Mouse (Mus musculus): ENCODE measurements around the gene Skp1a. TPM values are rescaled to one million over a fixed set of nuclear protein-coding genes. Genes with fewer than 3 reads are reported as not detected.

Skp1a gene
- total RNA-seq, 2 experiments from 2014 or later, result 133 to 145 TPM

GRCm38 (mm10) chr11:52253674-52254375, 22.0 kb downstream of the Skp1a start:
- peak; percentile 70 for ATAC-seq (ENCODE audit: poor library complexity, severe bottlenecking)

- ATAC-seq (ENCODE audit: poor library complexity, severe bottlenecking), result no peak
Measured at GRCm38 (mm10) chr11:52255077-52255476, 23.3 kb downstream of the Skp1a start.

DNA sequence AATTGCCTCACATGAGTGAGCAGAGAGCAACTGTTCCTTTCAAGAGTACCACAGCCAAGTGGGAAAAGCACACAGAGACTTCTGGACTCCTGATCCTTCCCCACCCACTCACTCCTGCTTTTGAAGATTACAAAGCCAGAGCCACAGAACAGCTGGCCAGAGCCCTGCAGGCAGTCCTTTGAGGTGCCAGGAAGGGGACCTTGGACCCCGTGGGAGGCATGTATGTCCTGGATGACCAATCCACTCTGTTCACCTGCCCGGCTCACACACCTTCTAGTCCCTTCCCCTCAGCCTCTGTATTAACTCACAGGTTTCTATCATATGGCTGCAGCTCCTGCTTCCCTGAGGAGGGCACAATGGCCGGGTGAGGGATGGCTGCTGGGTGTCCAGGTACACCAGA, 25.6 kb downstream of the Skp1a start:
- no peak for ATAC-seq (ENCODE audit: poor library complexity, severe bottlenecking)

- no peak for ATAC-seq (ENCODE audit: poor library complexity, severe bottlenecking)
Measured at GRCm38 (mm10) chr11:52258711-52259110, 26.9 kb downstream of the Skp1a start.

DNA sequence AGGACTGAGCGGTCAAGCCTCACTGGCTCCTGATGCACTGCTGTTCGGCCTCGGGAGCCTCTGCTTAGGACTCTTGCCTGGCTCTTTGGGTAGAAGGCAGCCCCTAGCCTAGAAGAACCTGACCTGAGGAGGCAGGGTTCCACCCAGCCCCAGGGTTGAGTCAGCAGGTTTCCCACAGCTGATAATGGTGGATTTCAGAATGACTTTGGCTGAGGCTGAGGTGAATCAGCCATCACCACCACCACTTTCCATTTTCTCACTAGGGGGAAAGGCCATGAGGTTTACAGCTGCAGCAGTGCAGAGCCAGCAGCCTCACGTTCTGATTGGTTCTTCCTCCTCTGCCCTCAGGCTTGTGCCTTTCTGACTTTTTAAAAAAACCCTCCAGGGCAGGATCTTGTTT, 29.1 kb downstream of the Skp1a start:
- ATAC-seq (ENCODE audit: poor library complexity, severe bottlenecking), result no peak

GRCm38 (mm10) chr11:52261937-52262336, 30.1 kb downstream of the Skp1a start:
- peak; percentile 67 for ATAC-seq (ENCODE audit: poor library complexity, severe bottlenecking)

- ATAC-seq (ENCODE audit: poor library complexity, severe bottlenecking), result no peak
Measured at GRCm38 (mm10) chr11:52262338-52262737, 30.5 kb downstream of the Skp1a start.

- ATAC-seq (ENCODE audit: poor library complexity, severe bottlenecking), result no peak
Measured at GRCm38 (mm10) chr11:52264871-52265270, 33.1 kb downstream of the Skp1a start.

DNA sequence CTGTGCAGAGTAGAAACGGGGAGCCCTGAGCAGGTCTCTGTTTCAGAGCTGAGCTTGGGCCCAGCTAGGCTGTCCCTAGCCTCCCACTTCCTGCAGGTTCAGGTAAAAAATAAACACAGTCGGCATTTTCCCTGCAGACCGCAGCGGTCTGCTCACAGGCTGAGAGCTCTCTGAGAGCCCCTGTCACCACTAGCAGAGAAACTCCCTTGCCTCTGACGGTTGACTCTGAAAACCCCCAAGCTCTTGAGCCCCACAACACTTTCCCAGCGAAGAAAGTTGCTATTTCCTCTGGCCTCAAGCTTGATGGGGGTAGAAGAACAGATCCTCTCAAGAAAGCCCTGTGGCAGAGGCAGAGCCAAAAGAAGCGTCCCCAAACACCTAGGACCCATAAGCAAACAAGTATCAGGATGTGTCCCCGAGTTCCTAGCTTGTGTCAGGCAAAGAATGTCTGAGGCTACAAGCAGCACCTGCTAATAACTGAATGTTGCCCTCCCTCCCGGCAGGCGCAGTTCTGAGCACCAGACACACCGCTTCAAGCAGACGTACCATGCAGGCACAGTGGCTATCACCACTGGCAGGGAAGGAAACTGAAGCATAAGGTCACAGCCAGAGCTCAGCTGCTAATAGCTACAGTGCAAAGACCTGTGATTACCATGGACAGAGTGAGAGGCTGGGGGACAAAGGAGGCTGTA, 34.0 kb downstream of the Skp1a start:
- ATAC-seq (ENCODE audit: poor library complexity, severe bottlenecking), result 0 out of 2 replicates have a peak, but pooled peaks have one; percentile 18

DNA sequence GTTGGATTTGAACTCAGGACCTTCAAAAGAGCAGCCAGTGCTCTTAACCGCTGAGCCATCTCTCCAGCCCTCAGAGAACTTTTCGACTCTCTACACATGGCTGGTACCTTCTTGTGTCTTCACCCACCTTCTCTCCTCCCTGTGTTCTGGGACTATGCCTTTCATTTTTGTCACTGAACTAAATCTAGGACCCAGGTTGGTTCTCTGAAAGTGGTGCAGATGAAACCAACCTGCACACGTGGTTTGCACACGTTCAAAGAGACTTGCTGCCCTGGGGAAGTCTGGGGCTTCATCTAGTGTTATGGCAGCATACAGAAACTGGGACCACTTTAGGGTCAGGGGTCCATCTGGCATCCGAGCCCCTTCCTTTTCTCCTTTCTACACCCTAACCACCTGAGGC, 35.5 kb downstream of the Skp1a start:
- ATAC-seq (ENCODE audit: poor library complexity, severe bottlenecking), result no peak

GRCm38 (mm10) chr11:52268104-52268835, 36.5 kb downstream of the Skp1a start:
- ATAC-seq (ENCODE audit: poor library complexity, severe bottlenecking), result peak; percentile 36; the same call in 1 of the 2 replicates

GRCm38 (mm10) chr11:52269841-52270240, 38.0 kb downstream of the Skp1a start:
- ATAC-seq (ENCODE audit: poor library complexity, severe bottlenecking), result no peak

GRCm38 (mm10) chr11:52271765-52272495, 40.1 kb downstream of the Skp1a start:
- ATAC-seq (ENCODE audit: poor library complexity, severe bottlenecking), result no peak

GRCm38 (mm10) chr11:52272619-52273018, 40.8 kb downstream of the Skp1a start:
- no peak for ATAC-seq (ENCODE audit: poor library complexity, severe bottlenecking)

GRCm38 (mm10) chr11:52273183-52273941, 41.6 kb downstream of the Skp1a start:
- no peak for ATAC-seq (ENCODE audit: poor library complexity, severe bottlenecking)

DNA sequence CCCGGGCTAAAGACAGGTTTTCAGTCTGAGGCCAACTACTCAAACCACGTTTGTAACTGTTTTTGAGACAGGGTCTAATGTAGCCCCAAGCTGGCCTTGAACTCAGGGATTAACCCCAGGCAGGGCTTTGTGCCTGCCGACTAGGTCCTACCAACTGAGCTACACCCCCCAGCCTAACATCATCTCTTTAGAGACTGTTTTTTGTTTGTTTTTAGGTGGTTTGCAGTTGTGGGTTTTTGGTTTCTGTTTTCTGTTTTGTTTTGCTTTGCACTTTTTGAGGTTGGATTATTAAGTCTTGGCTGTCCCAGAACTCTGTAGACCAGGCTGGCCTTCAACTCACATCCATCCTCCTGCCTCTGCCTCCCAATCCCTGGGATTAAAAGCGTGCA, 42.1 kb downstream of the Skp1a start:
- no peak for ATAC-seq (ENCODE audit: poor library complexity, severe bottlenecking)

- ATAC-seq (ENCODE audit: poor library complexity, severe bottlenecking), result no peak
Measured at GRCm38 (mm10) chr11:52274456-52275112, 42.8 kb downstream of the Skp1a start.

DNA sequence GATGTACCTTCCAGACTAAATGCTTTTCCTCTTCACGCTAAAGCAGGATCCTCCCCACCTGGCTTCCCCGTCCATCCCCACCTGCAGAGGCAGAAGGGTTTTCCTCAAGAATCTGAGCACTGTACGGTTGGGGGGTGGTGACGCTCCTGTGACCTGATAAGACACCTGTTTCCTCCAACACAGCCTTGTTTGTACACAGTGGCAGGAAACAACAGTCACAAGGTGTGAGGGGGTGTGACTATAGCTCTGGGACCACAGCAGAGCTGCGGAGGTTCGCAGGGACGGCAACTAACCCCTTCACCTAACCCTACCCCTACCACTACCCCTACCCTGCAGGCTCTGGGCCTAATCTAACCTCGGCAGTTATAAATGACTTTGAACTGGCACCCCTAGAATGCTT, 43.6 kb downstream of the Skp1a start:
- ATAC-seq (ENCODE audit: poor library complexity, severe bottlenecking), result peak; percentile 52

GRCm38 (mm10) chr11:52275774-52276555, 44.2 kb downstream of the Skp1a start:
- no peak for ATAC-seq (ENCODE audit: poor library complexity, severe bottlenecking)
